Mouse (Mus musculus) gastrocnemius, postnatal 4 days (tissue): ENCODE results near the gene Wee2. TPM values are rescaled to one million over a fixed set of nuclear protein-coding genes. Genes with fewer than 3 reads are reported as not detected.
A peak's percentile ranks its signal among the peaks of the same experiment; 100 is the strongest.

Experiments used
- DNase-seq, 2 experiments: peaks; one replicate each; pipeline ENCODE4 v3.0.0; 2021 to 2022; ENCODE audit warnings: low spot score in 2 of 2, mixed read lengths in 2 of 2
- long read RNA-seq, 2 experiments: library from polyadenylated mRNA; stranded (forward); transcript quantifications; one replicate each; pipeline ENCODE4 v2.0.0; 2021
- total RNA-seq, 2 experiments: library from RNA; stranded (reverse); gene quantifications; 2 replicates each; pipeline ENCODE4 v1.2.3; 2021

The Wee2 gene
- not detected for total RNA-seq
- long read RNA-seq, experiment 1, result 0 reads
- long read RNA-seq, experiment 2, result 0 reads

DNA sequence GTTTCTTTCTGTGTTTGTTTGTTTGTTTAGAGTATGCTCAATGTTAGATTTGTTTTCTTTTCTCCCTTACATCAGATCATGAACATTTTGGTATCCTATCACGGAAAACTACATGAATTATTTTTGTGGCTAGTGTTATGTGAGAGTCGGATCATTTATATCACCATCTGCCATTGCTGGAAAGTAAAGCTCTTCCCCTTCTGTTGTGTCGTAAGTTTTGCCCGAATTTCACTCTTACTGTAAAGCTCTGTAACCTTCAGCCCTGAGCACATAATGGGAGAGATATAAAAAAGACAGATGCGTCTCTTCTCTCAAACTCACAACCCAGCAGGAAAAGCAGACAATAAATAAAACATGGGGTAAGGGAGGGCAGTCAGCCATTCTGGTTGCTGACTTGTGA lies at the start of gene Wee2:
Wee2 (plus strand) TSS at position 153 of the 400 bp plus-strand sequence.
- DNase-seq, result no peak

DNA sequence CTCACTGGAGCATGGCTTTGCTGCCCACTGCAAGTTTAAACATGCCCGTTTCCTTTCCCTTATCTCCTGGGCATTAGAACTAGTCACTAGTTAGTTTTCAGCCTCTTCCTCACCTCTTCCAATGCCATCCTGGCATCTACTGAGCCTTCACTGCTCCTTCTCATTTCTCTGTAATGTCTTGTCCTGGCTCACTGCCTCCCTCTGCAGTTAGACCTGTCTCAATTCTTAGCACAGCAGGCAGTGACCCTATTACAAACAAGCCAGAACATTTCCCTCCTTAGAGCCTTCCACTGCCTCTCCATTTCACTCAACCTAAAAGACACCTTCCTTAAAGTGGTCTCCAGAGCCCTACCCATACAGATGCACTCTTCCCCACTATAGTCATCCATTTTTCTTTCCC lies 47.9 kb upstream of the Wee2 start:
- DNase-seq, result no peak

DNA sequence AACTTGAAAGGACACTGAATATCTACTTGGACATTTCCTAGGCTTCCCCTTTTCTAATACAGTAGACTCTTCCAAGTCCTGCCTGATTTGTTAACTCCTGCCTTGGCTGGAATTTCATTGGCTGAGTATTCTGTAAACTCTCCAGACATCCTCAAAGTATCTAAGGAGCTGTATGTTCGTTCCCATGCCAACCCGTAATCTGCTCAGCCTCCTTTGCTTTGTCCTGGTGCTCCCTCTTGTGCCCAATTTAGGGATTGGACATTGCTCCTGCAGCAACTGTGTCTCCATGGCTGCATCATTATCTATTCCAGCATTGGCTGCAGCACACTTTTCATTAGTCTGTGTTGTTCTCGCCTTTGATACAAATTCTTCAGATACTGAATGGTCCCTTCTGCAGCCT lies 45.7 kb upstream of the Wee2 start:
- DNase-seq, result peak in 1 of 2 experiments; percentile 60

DNA sequence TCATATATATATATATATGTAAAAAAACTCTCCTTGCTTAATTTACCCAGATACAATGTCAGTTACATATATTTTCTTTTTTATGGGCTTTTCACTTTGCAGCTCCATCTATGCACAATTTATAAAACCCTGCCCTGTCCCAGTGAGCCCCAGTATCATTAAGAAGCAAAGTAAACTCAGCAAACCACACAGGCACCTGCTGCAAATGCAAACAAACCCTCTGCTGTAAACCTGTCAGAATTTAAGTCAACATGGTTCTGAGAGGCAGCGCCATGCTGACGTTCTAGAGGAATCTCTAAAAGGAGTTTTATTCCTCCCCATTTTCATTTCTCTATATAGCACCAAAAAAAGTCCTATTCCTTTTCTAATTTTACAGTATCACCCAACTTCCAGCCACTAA lies 36.9 kb upstream of the Wee2 start:
- DNase-seq, result no peak

DNA sequence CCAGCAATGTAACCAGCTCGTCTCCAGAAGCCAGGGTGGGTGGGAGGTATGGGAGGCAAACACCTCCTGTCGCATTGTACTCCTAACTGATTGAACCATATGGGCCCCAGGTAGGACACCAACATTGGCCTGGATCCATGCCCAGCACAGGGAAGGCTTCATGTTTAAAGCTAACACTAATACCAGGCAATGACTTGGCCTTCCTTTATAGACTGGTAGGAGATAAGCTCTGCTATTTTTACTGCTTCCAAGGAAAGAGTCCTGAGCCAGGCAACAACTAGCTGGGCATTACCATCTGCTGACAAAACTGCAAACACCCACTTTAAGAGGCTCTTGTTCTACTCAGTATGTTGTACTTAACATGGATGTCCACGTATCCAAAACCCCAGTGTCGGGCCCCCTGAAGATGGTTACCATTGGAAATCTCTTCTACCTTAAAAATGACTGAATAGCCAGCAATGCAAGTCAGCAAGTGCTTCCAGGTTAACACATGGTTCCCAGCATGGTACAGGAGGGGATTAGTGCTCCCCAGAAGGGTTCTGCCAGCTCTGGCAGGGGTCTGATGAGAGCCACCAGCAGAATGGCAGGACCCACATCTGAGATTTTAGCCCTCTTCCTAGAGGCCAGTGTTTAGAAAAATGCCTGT lies 35.1 kb upstream of the Wee2 start:
- no peak for DNase-seq

DNA sequence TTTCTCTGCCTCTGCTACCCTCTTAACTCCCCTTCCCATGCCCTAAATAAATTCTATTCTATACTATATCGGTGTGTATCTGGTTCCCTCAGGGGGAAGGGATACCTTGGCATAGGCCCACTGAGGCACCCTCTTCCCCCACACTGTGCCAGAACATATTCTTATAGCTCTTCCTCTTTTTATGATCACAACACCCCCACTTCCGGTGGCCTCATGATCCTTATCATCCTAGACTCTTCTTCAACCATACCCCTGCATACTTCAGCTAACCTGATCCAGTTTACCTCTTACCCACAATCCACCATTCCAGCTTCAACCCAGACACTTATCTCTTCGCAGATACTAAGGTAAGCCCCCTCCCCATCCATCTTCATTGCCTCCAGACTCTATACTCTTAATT lies 27.8 kb upstream of the Wee2 start:
- no peak for DNase-seq

DNA sequence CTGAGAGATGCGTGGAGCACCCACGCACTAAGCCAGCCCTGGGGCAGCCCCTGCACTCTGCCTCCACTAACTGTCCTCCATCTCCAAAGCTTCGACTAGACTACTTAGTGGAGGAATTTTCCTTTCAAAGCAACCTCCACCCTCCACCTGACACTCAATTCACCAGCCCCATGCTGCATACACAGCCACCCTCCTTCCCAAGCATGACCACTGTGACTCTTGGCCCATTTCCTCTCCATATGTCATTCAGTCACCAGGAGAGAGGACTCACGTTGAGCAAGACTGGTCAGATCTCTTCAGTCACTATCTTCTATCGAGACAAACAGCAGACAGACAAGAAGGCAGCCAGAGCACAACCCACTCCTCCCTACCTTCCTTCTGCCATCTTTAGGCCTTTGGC lies 25.8 kb upstream of the Wee2 start:
- no peak for DNase-seq

GRCm38 (mm10) chr6:40413565-40413964 lies 25.3 kb upstream of the Wee2 start:
- DNase-seq, result no peak

DNA sequence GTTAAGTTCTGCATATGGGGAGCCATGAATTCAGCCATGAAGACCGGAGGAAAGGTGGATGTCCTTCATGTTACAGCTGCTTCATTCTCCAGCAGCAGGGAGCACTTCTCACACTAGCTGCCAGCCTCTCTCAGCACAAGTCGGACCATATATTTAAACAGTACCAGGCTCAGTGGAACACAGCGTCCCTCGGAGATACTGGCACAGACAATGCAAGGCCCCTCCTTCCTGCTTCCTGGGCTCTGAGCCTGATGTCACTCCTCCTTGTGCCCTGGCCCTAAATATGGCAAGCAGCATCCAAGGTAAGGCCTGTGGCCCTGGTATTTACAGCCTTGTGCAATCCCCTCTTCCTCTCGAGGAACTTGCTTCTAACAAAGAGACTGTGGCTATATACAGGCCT lies 23.1 kb upstream of the Wee2 start:
- no peak for DNase-seq

GRCm38 (mm10) chr6:40418386-40418785 lies 20.5 kb upstream of the Wee2 start:
- DNase-seq, result no peak

DNA sequence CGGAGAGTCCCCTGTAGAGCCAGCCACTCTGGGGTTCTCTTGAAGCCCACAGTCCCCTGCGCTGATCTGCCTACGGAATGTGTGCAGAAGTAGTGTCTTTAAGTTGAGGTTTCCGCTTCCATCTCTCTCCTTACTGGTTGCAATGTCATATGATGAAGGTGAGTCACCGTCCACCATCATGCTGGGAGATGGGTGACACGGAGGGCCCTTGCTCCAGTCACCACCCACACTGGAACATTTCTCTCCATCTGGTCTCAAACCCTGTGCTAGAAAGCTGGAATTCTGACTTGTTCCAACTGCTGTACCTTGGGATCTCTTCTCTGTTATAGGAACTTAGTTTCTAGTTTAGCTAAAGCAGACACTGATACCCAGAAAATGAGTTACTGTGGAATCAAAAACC lies 17.8 kb upstream of the Wee2 start:
- DNase-seq, result no peak

- no peak for DNase-seq
Measured at GRCm38 (mm10) chr6:40423013-40423412, 15.9 kb upstream of the Wee2 start.

- DNase-seq, result no peak
Measured at GRCm38 (mm10) chr6:40423774-40424173, 15.1 kb upstream of the Wee2 start.

DNA sequence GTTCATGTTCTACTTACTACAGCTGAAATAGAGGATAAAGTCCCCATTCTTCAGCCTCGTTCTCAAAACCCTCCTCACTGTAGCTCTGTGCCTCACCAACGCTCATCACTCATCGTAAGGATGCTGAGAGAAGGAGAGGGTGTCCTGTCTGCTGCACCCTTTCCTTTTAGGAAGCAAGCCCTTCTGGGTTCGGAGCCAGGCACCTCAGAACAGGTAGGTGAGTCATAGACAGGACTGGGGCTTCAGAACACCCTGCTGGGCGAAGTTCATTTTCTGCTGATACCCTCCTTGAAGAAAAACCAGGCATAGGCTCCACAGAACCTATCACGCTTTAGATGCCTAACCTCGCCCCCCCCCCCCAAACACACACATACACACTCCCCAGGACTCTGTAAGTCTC lies 11.4 kb upstream of the Wee2 start:
- DNase-seq, result no peak

- DNase-seq, result no peak
Measured at GRCm38 (mm10) chr6:40428696-40429095, 10.2 kb upstream of the Wee2 start.

GRCm38 (mm10) chr6:40429521-40429931 lies 9.4 kb upstream of the Wee2 start:
- DNase-seq, result no peak

DNA sequence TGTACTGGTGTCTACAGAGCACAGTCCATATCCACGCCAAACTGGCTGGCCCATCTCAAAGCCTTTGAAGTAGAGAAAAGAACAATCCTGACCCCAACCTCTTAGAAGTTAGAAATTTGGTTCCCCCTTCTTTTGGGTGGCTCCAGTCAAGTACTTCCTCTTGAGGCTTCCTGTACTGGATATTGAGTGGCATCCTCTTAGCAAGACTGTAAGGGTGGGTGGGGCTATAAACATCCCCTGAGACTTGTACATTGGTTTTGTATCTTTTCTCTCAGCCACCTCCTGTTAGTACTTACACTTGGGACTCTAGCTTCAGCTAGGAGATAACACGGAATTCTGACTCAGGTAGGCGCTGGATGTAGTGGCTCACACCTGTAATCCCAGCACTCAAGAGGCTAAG lies 8.6 kb upstream of the Wee2 start:
- DNase-seq, result no peak

GRCm38 (mm10) chr6:40430878-40431277 lies 8.0 kb upstream of the Wee2 start:
- no peak for DNase-seq

DNA sequence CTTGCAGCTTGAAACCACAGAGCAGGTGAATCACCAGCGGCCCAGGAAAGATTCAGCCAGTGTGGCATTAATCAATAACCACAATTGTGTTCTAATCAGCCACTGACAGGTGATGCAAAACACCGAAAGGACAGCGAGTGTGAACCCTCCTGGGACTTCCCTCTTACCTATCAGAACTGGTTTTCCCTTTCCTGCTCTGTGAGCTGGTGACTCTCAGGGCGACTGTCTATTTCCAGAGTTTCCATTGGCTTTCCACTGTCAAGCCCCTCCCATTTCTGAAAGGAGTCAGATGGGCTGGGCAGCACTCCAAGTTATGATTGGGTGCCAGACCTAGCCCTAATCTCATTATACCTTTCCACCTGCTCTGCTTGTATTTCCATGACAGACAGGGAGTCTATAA lies 7.5 kb upstream of the Wee2 start:
- DNase-seq, result no peak

DNA sequence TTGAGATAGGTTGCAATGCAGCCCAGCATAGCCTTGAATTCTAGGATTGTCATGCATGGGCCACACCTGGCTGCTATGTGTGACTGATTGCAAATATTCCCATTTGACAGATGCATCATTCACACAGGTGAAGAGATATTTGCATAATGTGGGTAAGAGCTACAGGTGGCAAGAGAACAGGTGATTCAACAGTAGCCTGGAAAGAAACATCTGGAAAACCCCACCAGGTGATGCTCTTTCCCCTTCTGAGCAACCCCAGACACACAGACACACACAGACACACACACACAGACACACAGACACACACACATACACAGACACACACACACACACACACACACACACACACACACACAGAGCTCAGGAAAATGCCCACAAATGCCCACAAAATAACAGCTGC lies 7.1 kb upstream of the Wee2 start:
- DNase-seq, result no peak

- no peak for DNase-seq
Measured at GRCm38 (mm10) chr6:40432346-40433275, 6.3 kb upstream of the Wee2 start.

DNA sequence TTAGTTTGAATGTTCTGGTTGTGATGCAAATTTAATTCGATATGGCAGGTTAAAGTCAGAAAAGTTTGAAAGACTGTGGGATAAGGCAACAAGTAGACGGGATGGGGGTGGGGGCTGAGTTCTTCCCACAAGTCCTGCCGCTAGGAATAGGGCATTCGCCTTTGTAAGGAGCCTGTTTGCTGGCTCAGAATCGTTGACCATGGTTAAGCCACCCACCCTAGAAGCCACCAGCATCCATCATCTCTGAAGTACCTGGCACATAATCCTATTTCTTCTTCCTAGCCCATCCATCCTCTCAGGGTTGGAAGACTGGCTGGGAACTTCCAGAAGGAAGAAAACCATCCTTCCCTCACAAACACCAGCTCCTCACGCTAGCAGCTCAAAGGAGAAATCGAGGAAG lies 4.2 kb upstream of the Wee2 start:
- DNase-seq, result no peak
